Mouse (Mus musculus): Measurements from ENCODE around the gene Pphln1.

The Pphln1 gene

GRCm38 (mm10) chr15:93443676-93444075 lies 45.5 kb downstream of the Pphln1 start:
- no peak for TF ChIP-seq CTCF (conservative IDR thresholded peaks at IDR 0.05; ENCODE audit: low read length)
- no peak for TF ChIP-seq NANOG (IDR thresholded peaks at IDR 0.05; ENCODE audit: borderline replicate concordance, low read length)
- no peak for TF ChIP-seq POU5F1 (IDR thresholded peaks at IDR 0.05; ENCODE audit: borderline replicate concordance, low read length)
- peaks cover 55% of the 10 kb centered on the region for H3K9me3 ChIP-seq (ENCODE audit: low read length)

GRCm38 (mm10) chr15:93448862-93449261 lies 50.7 kb downstream of the Pphln1 start:
- H3K27me3 ChIP-seq (ENCODE audit: insufficient read depth, low read length): no peaks in the 10 kb centered on the region
- peaks cover 19% of the 10 kb centered on the region for H3K9me3 ChIP-seq (ENCODE audit: low read length)
- TF ChIP-seq POU5F1 (IDR thresholded peaks at IDR 0.05; ENCODE audit: borderline replicate concordance, low read length): no peak
- no peak for TF ChIP-seq NANOG (IDR thresholded peaks at IDR 0.05; ENCODE audit: borderline replicate concordance, low read length)
- TF ChIP-seq CTCF (conservative IDR thresholded peaks at IDR 0.05; ENCODE audit: low read length): no peak

More at GRCm38 (mm10) chr15:93443676-93444075, 45.5 kb downstream of the Pphln1 start:
- no peaks in the 10 kb centered on the region for H3K27me3 ChIP-seq (ENCODE audit: insufficient read depth, low read length)
- H3K4me1 ChIP-seq (replicated peaks; ENCODE audit: low read depth, low read length): peaks cover 8% of the 10 kb centered on the region; the same call in 1 of the 2 replicates
- H3K36me3 ChIP-seq (ENCODE audit: insufficient read depth, low read length): peaks cover 51% of the 10 kb centered on the region
- H3K4me3 ChIP-seq (replicated peaks; ENCODE audit: low read length): no peak overlapping the region

DNA sequence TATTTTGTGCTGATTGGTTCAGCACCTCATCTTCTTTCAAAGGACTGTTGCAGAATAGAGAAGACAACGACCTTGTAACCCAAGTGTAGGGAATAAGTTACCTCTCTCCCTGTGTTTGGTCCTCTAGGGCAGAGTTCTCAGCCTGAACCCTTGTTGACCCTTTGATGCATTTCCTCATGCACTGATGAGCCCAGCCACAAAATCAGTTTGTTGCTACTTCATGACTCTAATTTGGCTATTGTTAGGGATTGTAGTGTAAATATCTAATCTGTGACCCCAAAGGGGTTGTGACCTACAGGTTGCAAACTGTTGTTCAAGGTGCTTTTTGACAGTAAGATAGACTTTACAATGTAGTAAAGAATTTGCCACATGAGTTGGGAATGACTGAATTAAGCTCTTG lies 55.1 kb downstream of the Pphln1 start:
- Histone ChIP-seq H3K4me1 (replicated peaks; ENCODE audit: low read depth, low read length) (peaks cover 13% of the 10 kb centered on the region; the same call in 1 of the 2 replicates), H3K4me3 (replicated peaks; ENCODE audit: low read length) (no peak overlapping the region), H3K36me3 (ENCODE audit: insufficient read depth, low read length) (peaks cover 9% of the 10 kb centered on the region; the same call in 1 of the 2 replicates), H3K27me3 (ENCODE audit: insufficient read depth, low read length) (no peaks in the 10 kb centered on the region), H3K9me3 (ENCODE audit: low read length) (no peaks in the 10 kb centered on the region)
- no peak for TF ChIP-seq CTCF (conservative IDR thresholded peaks at IDR 0.05; ENCODE audit: low read length)
- TF ChIP-seq POU5F1 (IDR thresholded peaks at IDR 0.05; ENCODE audit: borderline replicate concordance, low read length): no peak
- no peak for TF ChIP-seq NANOG (IDR thresholded peaks at IDR 0.05; ENCODE audit: borderline replicate concordance, low read length)

More at GRCm38 (mm10) chr15:93448862-93449261, 50.7 kb downstream of the Pphln1 start:
- Histone ChIP-seq H3K36me3 (ENCODE audit: insufficient read depth, low read length) (peaks cover 19% of the 10 kb centered on the region), H3K4me1 (replicated peaks; ENCODE audit: low read depth, low read length) (peaks cover 12% of the 10 kb centered on the region; the same call in 1 of the 2 replicates), H3K4me3 (replicated peaks; ENCODE audit: low read length) (no peak overlapping the region)

- TF ChIP-seq POU5F1 (IDR thresholded peaks at IDR 0.05; ENCODE audit: borderline replicate concordance, low read length): no peak
- TF ChIP-seq CTCF (conservative IDR thresholded peaks at IDR 0.05; ENCODE audit: low read length): peak; percentile 28
- TF ChIP-seq NANOG (IDR thresholded peaks at IDR 0.05; ENCODE audit: borderline replicate concordance, low read length): no peak
- peaks cover 9% of the 10 kb centered on the region; the same call in 1 of the 2 replicates for H3K36me3 ChIP-seq (ENCODE audit: insufficient read depth, low read length)
- H3K4me3 ChIP-seq (replicated peaks; ENCODE audit: low read length): no peak overlapping the region
- H3K27me3 ChIP-seq (ENCODE audit: insufficient read depth, low read length): no peaks in the 10 kb centered on the region
- H3K9me3 ChIP-seq (ENCODE audit: low read length): no peaks in the 10 kb centered on the region
- H3K4me1 ChIP-seq (replicated peaks; ENCODE audit: low read depth, low read length): peaks cover 27% of the 10 kb centered on the region
Observed at GRCm38 (mm10) chr15:93456005-93456404, 57.9 kb downstream of the Pphln1 start.

GRCm38 (mm10) chr15:93459422-93459821 lies 61.3 kb downstream of the Pphln1 start:
- H3K27me3 ChIP-seq (ENCODE audit: insufficient read depth, low read length): no peaks in the 10 kb centered on the region
- TF ChIP-seq NANOG (IDR thresholded peaks at IDR 0.05; ENCODE audit: borderline replicate concordance, low read length) (peak; percentile 53; the same call in 1 of the 2 replicates), POU5F1 (IDR thresholded peaks at IDR 0.05; ENCODE audit: borderline replicate concordance, low read length) (no peak)
- H3K4me1 ChIP-seq (replicated peaks; ENCODE audit: low read depth, low read length): peaks cover 24% of the 10 kb centered on the region
- peaks cover 9% of the 10 kb centered on the region; the same call in 1 of the 2 replicates for H3K36me3 ChIP-seq (ENCODE audit: insufficient read depth, low read length)
- H3K4me3 ChIP-seq (replicated peaks; ENCODE audit: low read length): no peak overlapping the region
- no peaks in the 10 kb centered on the region for H3K9me3 ChIP-seq (ENCODE audit: low read length)

GRCm38 (mm10) chr15:93461066-93461465 lies 62.9 kb downstream of the Pphln1 start:
- H3K4me3 ChIP-seq (replicated peaks; ENCODE audit: low read length): no peak overlapping the region
- TF ChIP-seq POU5F1 (IDR thresholded peaks at IDR 0.05; ENCODE audit: borderline replicate concordance, low read length): no peak
- no peak for TF ChIP-seq NANOG (IDR thresholded peaks at IDR 0.05; ENCODE audit: borderline replicate concordance, low read length)
- TF ChIP-seq CTCF (conservative IDR thresholded peaks at IDR 0.05; ENCODE audit: low read length): no peak
- H3K4me1 ChIP-seq (replicated peaks; ENCODE audit: low read depth, low read length): peaks cover 24% of the 10 kb centered on the region
- no peaks in the 10 kb centered on the region for H3K9me3 ChIP-seq (ENCODE audit: low read length)
- no peaks in the 10 kb centered on the region for H3K27me3 ChIP-seq (ENCODE audit: insufficient read depth, low read length)
- H3K36me3 ChIP-seq (ENCODE audit: insufficient read depth, low read length): peaks cover 15% of the 10 kb centered on the region

DNA sequence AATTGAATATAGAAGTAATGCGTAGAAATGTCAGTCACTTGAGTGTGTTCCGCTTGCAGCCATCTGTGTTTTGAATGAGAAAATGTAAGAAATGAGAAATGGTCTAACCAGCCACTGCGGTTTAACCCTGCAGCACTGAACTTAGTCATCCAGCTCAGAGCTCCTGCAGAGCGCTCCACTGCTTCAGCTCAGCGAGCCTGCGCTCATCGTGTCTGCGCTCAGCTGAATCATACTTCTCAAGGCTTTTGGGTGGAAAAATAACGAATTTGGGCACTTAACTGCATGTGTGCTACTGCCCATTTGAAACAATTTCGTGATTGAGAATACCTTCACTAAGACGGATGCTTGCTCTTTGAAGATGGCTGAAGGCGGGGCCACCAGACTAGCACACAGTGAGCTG lies 73.5 kb downstream of the Pphln1 start:
- Histone ChIP-seq H3K4me3 (replicated peaks; ENCODE audit: low read length) (peak overlapping the region; percentile 32; the same call in 1 of the 2 replicates), H3K4me1 (replicated peaks; ENCODE audit: low read depth, low read length) (peaks cover 16% of the 10 kb centered on the region), H3K36me3 (ENCODE audit: insufficient read depth, low read length) (peaks cover 6% of the 10 kb centered on the region; the same call in 1 of the 2 replicates), H3K9me3 (ENCODE audit: low read length) (no peaks in the 10 kb centered on the region), H3K27me3 (ENCODE audit: insufficient read depth, low read length) (no peaks in the 10 kb centered on the region)
- no peak for TF ChIP-seq NANOG (IDR thresholded peaks at IDR 0.05; ENCODE audit: borderline replicate concordance, low read length)
- TF ChIP-seq CTCF (conservative IDR thresholded peaks at IDR 0.05; ENCODE audit: low read length): no peak
- TF ChIP-seq POU5F1 (IDR thresholded peaks at IDR 0.05; ENCODE audit: borderline replicate concordance, low read length): no peak

GRCm38 (mm10) chr15:93472089-93472488 lies 73.9 kb downstream of the Pphln1 start:
- H3K4me3 ChIP-seq (replicated peaks; ENCODE audit: low read length): peak overlapping the region; percentile 32; the same call in 1 of the 2 replicates
- H3K27me3 ChIP-seq (ENCODE audit: insufficient read depth, low read length): no peaks in the 10 kb centered on the region
- H3K9me3 ChIP-seq (ENCODE audit: low read length): no peaks in the 10 kb centered on the region
- peaks cover 16% of the 10 kb centered on the region for H3K4me1 ChIP-seq (replicated peaks; ENCODE audit: low read depth, low read length)
- no peak for TF ChIP-seq CTCF (conservative IDR thresholded peaks at IDR 0.05; ENCODE audit: low read length)
- TF ChIP-seq NANOG (IDR thresholded peaks at IDR 0.05; ENCODE audit: borderline replicate concordance, low read length): no peak
- TF ChIP-seq POU5F1 (IDR thresholded peaks at IDR 0.05; ENCODE audit: borderline replicate concordance, low read length): no peak
- H3K36me3 ChIP-seq (ENCODE audit: insufficient read depth, low read length): peaks cover 6% of the 10 kb centered on the region; the same call in 1 of the 2 replicates

DNA sequence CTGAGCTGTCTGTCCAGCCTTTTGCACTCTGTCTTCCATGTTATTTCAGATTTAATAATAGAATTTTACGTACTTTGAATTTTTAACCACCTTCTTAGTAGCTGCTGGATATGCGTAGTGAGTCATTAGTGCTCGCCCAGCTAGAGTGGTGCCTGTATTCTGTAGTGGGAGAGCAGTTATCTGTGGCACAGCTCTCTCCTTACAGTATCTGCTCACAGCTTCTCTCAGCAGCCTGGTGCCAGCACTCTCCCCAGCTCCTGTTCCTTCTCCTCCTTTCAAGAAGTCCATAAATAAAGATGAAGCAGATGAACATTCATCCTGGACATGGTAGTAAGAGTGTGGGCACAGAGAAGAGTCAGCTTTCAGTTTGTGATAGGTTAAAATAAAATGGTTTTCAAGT lies 76.1 kb downstream of the Pphln1 start:
- Histone ChIP-seq H3K36me3 (ENCODE audit: insufficient read depth, low read length) (peaks cover 6% of the 10 kb centered on the region; the same call in 1 of the 2 replicates), H3K27me3 (ENCODE audit: insufficient read depth, low read length) (no peaks in the 10 kb centered on the region), H3K4me1 (replicated peaks; ENCODE audit: low read depth, low read length) (peaks cover 16% of the 10 kb centered on the region), H3K9me3 (ENCODE audit: low read length) (no peaks in the 10 kb centered on the region), H3K4me3 (replicated peaks; ENCODE audit: low read length) (no peak overlapping the region)
- no peak for TF ChIP-seq NANOG (IDR thresholded peaks at IDR 0.05; ENCODE audit: borderline replicate concordance, low read length)
- no peak for TF ChIP-seq CTCF (conservative IDR thresholded peaks at IDR 0.05; ENCODE audit: low read length)
- TF ChIP-seq POU5F1 (IDR thresholded peaks at IDR 0.05; ENCODE audit: borderline replicate concordance, low read length): no peak

All from E14TG2a.4 (cell line).